Mouse (Mus musculus) cerebellum, adult 9-11 months (tissue): ENCODE measurements around the gene Samhd1.
"Not testable (repeated sequence)": the region's sequence is repeated elsewhere in the genome, so short reads cannot be mapped to it uniquely, and the experiment has no call there.

ENCODE experiments used
- DNase-seq: peaks from one replicate; pipeline ENCODE4 v3.0.0; 2022

The Samhd1 gene

DNA sequence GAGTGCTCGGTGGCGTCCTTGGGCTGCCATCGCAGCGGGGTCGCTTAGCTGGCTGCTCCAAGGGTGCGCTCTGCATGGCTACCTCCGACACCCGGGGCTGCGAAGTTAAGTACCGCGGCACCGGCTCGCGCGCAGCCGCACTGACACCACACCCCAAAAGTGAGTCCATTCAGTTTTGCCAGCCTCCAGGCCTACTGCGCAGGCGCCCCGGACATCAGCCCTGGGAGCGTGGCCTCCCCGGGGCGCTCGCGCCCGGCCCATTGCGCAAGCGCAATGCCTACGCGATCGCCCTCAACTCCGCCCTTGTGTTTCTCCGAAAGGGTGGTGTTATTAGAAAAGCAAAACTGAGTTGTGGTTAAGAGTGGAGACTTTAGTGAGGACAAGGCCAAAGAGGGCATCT, at the start of gene Samhd1:
Gene Samhd1, minus strand, starts transcription at position 252 of the 400 bp plus-strand sequence.
- DNase-seq = peak; percentile 95

DNA sequence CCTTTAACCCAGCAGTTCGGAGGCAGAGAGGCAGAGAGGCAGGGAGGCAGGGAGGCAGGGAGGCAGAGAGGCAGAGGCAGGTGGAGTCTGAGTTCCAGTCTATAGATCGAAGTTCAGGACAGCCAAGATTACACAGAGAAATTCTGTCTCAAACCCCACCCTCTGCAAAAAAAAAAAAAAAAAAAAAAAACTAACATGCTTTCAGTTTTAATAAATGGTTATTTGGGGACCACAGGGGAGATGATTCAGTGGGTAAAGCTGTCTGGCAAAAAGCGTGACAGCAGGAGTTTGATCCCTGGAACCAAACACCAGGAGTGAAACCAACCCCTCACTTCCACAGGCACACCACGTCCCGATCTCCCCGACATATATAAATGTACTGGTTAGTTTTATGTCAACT, 43.1 kb upstream of the Samhd1 start:
- DNase-seq = no peak

DNA sequence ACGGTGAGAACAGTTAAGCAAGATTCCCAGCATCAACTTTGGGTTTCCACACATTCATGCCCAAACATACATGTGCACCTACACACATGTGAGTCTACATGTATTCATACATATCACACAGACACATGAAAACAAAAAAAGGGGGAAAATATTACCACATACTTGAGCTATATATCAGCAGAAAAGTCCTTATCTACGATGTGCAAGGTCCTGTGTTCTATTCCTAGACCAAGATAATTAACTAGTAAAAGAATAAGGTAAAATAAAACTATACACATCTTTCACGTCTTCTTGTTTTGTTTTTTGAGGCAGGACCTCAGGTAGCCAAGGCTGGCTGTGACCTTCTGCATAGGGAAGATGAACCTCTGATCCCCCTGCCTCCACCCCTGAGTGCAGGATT, 41.2 kb upstream of the Samhd1 start:
- no peak for DNase-seq

DNA sequence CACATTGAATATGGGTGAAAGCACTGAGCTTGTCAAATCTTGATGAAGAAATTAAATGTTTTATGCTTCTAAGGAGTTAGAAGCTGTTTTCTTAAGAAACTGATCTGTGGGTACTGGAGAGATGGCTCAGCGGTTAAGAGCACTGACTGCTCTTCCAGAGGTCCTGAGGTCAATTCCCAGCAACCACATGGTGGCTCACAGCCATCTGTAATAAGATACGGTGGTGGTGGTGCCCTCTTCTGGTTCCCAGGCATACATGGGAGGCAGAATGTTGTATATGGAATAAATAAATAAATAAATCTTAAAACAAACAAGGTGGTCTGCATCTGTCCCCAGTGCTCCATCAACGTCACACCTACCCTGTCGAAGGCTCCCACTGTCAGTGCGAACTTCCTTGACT, 39.4 kb upstream of the Samhd1 start:
- no peak for DNase-seq

DNA sequence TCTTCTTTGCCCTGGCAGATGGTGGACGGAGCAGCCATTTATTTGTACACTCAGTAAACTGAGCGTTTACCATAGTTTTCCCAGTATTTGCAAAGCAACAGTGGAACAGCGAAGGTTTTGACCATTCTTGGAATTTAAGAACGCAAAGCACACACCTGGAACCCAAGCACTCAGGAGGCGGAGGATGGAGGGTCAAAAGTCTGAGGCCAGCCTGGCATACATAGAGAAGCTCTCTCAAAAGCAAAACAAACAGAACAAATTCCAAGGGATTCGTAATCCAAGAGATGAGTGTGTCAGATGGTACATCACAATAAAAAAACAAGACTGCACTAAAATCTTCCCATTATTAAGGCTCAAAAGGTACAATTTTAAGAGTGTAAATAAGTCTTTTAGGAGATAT, 38.5 kb upstream of the Samhd1 start:
- DNase-seq = no peak

DNA sequence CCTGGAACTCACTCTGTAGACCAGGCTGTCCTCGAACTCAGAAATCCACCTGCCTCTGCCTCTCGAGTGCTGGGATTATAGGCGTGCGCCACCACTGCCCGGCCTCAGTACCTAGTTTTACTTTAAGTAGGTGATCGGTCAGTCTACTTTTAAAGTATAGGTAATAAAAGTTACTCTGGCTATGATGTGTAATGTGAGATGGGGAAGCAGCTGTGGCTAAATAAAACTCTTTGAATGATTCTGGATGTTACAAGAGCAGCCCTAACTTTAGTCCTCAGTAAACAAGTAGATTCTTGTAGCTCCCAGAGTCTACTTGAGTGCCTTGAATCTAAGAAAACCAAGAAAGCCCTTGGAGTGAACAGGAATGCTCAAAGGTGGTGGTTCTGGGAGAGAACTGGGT, 37.9 kb upstream of the Samhd1 start:
- DNase-seq = no peak

DNA sequence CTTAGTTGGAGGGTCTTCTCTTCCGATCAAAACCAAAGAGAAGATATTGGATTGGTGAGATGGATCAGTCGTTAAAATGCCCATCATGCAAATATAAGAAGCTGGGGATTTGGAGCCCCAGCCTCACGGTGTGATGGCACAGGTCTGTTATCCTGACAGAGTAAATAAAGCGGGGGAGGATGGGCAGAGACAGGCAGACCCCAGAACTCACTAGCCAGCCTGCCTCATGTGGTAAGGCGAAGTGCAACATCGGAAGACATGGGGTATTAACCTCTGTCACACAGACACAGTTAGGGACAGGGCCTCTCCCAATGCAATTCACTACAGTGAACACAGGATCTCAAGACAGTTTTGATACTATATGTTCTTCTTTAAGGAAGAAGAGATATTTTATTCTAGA, 35.6 kb upstream of the Samhd1 start:
- no peak for DNase-seq

DNA sequence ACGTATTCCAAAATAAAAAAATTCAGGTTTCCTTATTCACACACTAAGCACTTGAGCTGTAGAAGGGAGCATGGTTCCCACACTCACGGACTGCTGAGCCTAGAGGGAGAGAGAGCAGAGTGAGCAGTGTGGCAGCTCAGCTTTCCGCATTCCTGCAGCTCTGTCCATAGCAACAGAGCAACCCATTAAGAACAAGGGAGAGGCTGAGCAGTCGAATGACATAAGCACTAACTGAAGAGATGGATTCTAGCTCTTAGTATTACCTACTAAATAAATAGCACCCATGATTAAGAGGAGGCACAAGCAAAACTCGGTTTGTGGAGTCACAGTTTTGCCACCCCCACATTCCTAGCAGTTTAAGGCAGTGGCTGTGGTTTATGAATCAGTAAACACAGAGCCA, 35.1 kb upstream of the Samhd1 start:
- no peak for DNase-seq

DNA sequence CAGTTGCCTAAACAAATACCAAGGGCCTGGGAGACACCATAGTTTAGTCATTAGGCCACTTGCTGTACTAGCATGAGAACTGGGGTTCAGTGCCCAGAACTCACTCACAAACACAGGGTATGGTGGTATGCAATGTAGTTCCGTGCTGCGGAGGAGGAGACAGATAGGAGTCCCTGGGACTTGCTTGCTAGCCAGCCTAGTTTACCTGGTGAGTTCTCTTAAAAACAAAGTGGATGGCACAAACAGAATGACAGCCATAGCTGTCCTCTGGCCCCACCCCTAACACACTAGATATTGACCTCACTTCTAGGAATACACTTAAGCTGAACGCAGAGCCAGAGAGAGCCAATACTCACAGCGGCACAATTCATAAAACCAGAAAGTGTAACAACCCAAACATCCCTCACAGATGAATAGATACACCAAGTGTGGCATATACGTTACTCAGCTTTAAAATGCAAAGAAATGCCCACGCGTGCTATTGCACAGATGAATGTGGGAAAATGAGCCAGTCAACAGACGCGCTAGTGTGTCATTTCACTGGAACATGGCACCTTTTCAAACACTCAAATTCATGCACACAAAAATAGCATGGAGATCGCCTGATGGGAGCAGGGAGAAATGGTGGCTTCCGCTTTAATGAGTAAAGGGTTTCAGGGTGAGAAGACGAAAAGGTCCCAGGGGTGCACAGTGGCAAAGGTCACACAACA, 31.5 kb upstream of the Samhd1 start:
- no peak for DNase-seq

DNA sequence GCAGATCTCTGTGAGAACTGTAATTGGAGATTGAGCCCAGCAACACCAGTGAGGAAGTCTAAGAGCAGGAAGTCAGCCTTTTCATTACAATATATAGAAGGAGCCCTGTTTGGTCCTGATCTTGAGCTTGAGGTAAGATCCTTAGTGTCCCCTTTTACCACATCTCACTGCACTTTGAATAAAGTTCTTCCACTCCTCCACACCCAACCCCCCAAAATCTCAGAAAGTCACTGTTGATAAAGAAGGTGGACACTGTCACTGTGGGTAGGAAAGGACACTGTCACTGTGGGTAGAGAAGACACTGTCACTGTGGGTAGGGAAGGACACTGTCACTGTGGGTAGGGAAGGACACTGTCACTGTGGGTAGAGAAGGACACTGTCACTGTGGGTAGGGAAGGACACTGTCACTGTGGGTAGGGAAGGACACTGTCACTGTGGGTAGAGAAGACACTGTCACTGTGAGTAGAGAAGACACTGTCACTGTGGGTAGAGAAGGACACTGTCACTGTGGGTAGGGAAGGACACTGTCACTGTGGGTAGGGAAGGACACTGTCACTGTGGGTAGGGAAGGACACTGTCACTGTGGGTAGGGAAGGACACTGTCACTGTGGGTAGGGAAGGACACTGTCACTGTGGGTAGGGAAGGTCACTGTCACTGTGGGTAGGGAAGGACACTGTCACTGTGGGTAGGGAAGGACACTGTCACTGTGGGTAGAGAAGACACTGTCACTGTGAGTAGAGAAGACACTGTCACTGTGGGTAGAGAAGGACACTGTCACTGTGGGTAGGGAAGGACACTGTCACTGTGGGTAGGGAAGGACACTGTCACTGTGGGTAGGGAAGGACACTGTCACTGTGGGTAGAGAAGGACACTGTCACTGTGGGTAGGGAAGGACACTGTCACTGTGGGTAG, 30.5 kb upstream of the Samhd1 start:
- not testable (repeated sequence) for DNase-seq

DNA sequence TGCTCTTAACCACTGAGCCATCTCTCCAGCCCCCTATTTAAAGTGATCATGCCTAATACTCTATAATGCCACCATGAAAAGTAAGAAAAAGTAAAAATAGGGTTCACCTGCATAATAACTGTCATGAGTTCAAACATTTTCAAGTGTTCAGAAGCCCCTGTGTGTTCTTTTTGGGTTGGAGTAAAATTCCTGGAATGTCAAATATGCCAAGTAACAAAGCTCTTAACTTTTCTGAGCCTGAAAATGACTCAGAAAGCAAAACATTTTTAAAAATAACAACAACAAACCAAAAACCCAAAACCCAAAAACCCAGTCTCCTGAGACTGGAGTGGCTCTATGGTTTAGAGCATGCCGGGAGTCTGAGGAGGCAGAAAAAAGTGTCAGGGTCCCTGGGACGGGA, 29.0 kb upstream of the Samhd1 start:
- DNase-seq = no peak

DNA sequence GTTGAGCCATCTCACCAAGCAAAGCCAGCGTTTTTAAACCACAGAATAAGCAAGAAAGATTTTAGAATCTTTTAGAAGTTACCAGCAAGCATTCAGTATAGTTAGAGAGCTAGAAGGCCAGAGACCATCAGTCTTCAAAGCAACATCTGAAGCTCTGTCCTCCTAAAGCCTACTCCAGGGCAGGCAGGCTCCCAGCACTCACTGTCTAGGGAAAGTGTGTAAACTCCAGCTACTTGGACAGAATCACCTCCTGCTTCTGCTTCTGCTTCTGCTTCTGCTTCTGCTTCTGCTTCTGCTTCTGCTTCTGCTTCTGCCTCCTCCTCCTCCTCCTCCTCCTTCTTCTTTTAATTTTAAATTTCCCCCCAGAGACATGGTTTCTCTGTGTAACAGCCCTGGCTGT, 21.0 kb upstream of the Samhd1 start:
- no peak for DNase-seq

DNA sequence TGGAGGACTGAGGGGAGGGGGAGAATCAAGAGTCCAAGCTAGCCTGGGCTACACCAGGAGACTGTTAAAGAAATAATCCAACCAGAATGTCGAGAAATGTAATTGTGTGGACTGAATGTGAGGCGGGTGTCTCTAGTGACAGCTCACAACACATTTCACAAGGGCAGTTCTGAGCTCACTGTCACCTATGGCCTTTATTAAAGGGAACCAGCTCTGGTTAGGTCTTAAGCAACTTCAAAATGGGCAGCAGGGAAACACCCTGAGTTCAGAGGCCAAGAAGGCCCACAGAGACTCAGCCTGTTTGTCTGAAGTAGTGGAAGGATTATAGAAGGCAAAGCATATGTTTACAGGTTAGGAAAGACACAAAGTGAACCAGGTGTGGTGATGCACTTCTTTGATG, 18.2 kb upstream of the Samhd1 start:
- DNase-seq = no peak

DNA sequence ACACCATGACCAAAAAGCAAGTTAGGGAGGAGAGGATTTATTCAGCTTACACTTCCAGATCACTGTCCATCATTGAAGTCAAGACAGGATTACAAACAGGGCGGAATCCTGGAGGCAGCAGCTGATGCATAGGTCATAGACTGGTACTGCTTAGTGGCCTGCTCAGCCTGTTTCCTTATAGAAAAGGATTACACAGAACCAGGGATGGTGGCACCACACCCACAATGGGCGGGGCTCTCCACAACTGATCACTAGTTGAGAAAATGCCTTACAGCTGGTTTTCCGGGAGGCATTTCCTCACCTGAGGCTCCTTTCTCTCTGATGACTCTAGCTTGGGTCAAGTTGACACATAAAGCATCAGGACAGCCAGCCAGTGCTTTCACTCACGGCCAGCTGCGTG, 13.4 kb upstream of the Samhd1 start:
- DNase-seq = no peak

DNA sequence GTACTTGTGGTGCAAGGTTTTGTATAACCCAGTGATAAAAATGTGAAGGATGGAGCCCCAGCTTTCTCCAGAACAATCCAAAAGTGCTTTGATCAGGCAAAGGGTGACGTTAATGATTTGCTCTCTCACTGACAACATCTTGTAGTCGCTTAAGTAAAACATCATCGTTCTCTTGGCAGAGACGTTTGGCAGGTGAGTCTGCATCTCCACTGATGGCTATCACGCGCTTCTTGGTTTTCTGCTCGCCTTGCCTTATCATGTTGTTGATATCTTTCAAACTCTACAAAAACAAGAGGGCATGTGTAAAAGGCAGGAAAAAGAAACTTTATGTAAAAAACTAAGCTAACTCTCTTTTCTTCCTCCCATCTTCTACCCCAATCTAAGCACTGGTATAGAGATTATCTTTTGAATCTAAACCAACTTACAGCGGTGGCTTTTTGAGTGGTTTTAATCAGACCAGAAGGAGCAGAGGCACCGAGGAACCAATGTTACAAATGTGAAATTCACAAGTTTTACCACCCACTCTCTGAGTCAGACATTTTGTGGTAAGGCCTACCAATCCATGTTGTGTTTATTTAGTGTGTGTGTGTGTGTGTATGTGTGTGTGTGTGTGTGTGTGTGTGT, 12.4 kb upstream of the Samhd1 start:
- DNase-seq = no peak

DNA sequence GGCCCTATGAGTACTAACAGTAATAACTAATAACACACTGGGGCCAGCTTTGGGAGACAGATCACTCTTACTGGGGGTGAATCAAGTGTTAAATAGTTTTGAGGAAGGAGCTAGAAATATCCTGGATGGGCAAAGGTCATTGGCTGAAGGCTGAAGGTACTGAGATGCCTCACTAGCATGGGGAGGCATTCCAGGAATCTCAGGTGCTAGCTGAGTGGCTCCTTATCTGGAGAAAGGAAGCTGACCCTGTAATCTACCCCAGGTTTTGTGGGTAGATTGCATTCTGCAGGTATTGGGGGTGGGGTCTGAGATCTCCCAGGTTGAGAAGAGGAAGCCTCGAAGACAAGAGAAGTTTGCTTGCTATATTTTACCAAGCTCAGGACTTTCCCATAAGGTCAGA, 10.1 kb upstream of the Samhd1 start:
- DNase-seq = no peak

DNA sequence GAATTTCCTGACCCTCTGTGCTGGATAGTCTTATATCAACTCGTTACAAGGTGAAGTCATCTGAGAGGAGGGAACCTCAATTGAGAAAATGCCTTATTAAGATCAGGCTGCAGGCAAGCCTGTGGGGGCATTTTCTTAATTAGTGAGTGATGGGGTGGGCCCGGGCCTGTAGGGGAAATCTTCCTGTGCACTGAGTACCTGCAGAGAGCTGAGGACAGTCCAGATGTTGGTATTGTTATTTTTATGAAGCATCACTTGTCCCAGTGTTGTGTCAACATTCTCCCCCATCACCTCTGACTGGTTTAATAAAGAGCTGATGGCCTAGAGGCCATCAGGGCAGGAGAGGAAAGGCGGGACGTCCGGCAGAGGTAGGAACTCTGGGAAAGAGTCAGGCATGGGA, 9.1 kb upstream of the Samhd1 start:
- DNase-seq = no peak

DNA sequence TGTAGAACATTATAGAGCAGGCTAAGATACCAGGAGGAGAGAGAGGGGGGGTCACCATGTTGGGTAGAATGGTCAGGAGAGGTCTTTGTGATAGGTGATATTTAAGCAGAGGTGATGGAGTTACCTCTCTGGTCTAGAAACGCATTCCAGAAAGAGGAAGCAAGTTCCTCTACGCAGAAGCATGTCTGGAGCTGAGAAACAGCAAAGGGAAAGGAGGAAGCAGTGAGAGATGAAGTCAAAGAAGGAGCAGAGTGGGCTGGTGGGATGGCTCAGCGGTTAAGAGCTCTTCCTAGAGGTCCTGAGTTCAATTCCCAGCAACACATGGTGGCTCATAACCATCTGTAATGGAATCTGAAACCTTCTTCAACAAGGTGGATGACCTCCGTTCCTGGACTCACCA, 6.9 kb upstream of the Samhd1 start:
- no peak for DNase-seq

DNA sequence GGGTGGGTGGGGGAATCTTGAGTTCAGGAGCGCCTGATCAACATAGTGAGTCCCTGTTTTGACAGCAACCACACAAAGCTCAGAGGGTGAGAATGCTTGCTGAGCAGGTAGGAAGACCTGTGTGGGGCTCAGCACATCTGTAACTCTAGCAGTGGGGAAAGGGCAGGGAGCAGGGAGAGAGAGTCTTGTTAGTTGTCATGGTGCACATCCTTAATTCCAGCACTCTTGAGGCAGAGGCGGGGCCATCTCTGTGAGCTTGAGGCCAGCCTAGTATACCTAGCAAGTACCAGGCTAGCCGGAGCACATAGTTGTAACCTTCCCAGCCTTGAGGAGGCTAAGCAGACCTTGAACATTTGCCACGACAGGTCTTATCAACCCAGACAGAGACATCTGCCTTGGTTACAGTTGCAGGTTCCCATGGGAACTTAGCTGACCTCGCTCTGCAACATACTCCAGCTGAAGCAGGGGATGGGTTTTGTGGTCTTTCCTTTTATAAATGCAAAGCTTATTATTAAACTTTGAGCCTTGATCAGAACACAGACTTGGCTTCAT, 4.3 kb upstream of the Samhd1 start:
- DNase-seq = no peak

DNA sequence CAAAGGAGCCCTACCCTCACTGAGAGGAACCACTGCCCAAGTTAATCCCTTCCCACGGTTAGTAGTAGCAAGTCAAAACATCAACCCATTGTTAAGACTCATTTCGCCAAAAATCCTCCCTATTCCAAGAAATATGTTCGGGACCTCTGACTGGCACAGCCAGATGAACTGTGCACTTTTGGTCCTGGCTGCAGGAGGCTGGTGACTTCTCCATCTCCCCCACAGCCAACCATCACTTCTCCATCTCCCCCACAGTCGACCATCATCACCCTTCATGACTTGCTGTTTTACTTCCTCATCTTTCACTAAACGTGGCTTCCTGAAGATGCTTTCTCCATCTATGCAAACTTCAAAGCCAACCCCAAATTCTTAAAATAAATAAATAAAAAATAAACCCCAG, 3.7 kb upstream of the Samhd1 start:
- no peak for DNase-seq

DNA sequence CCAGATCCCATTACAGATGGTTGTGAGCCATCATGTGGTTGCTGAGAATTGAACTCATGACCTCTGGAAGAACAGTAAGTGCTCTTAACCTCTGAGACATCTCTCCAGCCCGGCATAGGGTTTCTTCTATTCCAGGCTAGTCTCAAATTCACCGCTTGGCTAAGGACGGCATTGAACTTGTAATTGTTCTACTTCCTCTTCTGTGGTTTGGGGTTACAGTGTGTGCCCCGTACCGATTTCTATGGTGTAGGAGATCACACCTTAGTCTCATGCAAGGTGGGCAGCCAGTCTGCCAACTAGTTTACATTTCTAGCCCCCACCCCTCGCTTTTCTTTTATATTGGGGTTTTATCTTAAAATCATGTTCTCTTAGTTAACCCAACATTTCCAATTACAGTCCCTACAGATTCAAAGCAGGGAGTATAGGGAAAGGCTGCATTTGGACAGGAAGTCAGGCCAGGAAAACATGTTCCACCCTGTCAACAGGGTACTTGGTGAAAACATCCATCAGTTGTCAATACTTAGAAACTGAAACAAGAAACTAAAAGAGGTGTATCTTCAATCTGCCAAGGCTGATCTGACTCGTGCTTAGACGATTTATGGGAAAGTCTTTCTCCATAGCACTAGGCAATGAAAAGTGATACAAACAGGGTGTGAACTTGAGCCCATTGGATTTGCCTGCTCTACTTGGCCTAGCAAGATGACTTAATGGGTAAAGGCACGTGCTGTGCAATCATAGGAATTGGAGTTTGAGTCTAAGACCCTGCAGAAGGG, 3.1 kb upstream of the Samhd1 start:
- no peak for DNase-seq

DNA sequence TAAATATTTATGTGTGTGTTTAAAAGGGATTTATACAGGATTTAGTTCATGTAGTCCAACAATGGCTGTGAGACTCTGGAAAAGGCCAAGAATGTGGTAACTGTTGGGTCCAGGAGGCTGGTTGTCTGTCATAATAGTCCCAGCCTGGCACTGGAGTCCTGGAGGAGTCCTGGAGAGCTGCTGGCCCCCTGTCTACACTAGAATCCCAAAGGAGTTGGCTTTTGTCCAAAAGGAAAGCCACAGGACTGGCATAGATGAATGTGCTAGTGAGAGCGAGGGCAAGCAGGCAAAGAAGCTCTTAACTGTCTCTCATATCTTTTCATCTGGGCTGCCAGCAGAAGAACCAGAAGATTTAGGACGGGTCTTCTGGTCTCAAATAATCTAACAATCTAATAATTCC, 1.6 kb upstream of the Samhd1 start:
- peak; percentile 20 for DNase-seq

DNA sequence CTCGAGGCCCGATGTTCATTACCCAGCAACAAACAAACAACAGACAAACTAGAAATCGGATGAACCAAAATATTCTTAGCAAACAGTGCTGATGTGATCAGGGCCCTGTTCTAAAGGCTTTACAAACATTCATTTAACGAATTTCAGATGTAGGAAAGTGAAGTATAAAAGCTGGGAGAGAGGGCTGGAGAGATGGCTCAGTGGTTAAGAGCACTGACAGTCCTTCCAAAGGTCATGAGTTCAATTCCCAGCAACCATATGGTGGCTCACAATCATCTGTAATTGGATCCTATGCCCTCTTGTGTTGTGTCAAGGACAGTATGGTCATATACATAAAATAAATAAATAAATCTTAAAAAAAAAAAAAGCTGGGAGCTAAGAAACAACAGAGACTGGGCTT, 1.1 kb upstream of the Samhd1 start:
- DNase-seq = no peak
